Mouse (Mus musculus): ENCODE data around the gene Tomm20. TPM values are rescaled to one million over a fixed set of nuclear protein-coding genes. Genes with fewer than 3 reads are reported as not detected.
A peak's percentile ranks its signal among the peaks of the same experiment; 100 is the strongest.

Tomm20 gene
- total RNA-seq, 2 experiments from 2014 or later, result 66.9 to 87.0 TPM

DNA sequence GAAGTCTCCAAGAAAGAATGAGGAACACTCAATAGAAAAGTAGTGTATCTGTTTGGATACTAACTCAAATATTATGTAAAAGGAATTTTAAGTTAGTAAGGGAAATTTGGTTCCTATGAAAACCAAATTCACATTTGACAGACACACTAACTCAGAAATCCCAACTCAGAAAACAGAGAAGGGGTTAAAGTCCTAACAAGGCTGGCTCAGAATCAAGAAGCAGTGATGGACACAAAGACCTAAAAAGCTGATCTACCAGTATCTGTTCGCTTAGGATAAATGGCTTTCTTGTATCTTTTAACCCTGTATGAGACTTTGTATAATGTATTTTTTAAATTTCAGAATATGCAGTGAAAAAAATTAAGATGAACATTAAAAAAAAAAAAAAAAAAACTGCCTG lies 23.9 kb upstream of the Tomm20 start:
- DNase-seq, result no peak
- intact Hi-C loops (cut with DNase I), result no loop called here

DNA sequence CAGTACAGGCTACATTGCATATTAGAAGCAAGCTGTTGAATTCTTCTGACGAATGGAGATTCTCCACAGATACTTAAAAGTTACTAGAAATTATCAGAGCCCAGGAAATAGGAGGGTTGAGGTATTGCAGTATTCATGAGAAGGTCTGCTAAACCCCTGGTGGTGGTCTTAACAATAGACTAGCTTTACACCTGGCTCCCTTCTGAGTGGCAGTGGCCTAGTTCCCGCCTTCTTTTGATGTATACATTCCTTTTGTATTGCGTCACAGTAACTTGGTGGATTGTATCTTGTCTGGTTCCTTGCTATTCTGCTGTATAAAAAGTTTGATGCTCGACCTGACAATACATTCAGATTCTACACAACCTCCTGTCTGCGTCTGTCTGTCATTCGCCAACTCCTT lies 22.5 kb upstream of the Tomm20 start:
- intact Hi-C loops (cut with DNase I), result no loop called here
- DNase-seq, result no peak

- intact Hi-C loops (cut with DNase I), result no loop called here
- DNase-seq, result no peak
These were observed 19.6 kb upstream of the Tomm20 start for GRCm38 (mm10) chr8:126965246-126965645.

- DNase-seq, result no peak
- intact Hi-C loops (cut with DNase I), result no loop called here
These were observed 17.2 kb upstream of the Tomm20 start for GRCm38 (mm10) chr8:126962871-126963270.

GRCm38 (mm10) chr8:126961516-126961915 lies 15.9 kb upstream of the Tomm20 start:
- intact Hi-C loops (cut with DNase I), result no loop called here
- DNase-seq, result no peak

- DNase-seq, result no peak
- intact Hi-C loops (cut with DNase I), result no loop called here
These were observed 6.4 kb upstream of the Tomm20 start for GRCm38 (mm10) chr8:126951900-126952636.

DNA sequence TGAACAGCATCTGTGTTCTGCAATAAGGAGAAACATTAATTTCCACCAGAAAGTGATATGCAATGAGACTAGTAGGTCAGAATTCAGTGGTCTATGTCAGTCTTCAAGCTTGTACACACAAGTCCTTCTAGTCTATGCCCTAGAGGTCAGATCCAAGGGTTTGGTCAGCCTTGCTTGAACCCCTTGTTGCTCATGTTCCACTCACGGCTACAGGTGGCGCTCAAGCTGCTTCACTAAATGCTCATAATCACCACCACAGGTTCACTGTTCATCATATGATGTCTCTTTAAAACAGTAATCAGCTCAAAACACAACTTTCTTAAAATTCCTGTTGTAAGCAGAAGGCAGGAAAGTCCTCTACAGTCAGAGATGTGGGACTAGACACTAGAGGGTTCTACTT lies 3.9 kb upstream of the Tomm20 start:
- DNase-seq, result no peak
- intact Hi-C loops (cut with DNase I), result no loop called here

- intact Hi-C loops (cut with DNase I), result no loop called here
- DNase-seq, result no peak
These were observed 800 bp upstream of the Tomm20 start for GRCm38 (mm10) chr8:126946444-126946843.

GRCm38 (mm10) chr8:126944781-126945691 lies 608 bp downstream of the Tomm20 start:
- peak in 1 of 2 experiments; percentile 55 for DNase-seq
- intact Hi-C loops (cut with DNase I), result no loop called here

DNA sequence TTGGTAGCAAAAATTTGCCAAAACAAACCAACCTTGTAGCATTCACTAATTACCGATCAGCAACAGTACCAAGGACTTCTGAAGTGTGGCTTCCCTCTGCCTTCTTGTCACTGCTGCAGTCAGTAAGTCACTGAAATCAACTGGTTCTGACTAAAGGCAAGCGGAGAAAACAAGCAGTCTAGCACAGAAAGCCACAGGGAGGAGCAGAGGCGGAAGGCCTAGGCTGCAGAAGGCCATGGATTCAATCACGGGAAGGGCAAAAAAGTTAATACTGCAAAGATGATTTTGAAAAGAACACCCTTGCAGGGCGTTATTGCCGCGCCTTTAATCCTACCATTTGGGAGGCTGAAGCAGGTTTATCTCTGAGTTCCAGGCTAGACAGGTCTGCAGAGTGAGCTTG lies 2.1 kb downstream of the Tomm20 start:
- intact Hi-C loops (cut with DNase I), result no loop called here
- DNase-seq, result no peak

DNA sequence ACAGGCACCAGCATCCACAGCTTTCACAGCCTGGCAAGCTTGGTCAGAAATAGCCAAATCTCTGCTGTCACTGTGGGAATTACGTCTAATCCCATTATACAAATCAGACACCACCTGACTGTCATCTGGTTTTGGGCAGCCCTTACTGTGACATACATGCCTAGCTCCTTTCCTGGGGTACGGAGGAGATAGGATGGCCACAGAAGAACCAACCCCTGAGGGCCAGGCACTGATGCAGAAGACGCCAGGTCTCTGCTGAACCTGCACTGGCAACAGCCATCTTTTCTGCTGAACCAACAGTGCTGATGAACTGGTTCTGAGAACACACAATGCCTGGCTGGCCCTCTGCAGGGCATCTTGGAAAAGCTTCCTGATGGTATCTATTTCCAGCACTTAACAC lies 8.3 kb downstream of the Tomm20 start:
- intact Hi-C loops (cut with DNase I), result no loop called here
- no peak for DNase-seq

GRCm38 (mm10) chr8:126935932-126936331 lies 9.7 kb downstream of the Tomm20 start:
- DNase-seq, result peak in 1 of 2 experiments; percentile 31
- intact Hi-C loops (cut with DNase I), result no loop called here

DNA sequence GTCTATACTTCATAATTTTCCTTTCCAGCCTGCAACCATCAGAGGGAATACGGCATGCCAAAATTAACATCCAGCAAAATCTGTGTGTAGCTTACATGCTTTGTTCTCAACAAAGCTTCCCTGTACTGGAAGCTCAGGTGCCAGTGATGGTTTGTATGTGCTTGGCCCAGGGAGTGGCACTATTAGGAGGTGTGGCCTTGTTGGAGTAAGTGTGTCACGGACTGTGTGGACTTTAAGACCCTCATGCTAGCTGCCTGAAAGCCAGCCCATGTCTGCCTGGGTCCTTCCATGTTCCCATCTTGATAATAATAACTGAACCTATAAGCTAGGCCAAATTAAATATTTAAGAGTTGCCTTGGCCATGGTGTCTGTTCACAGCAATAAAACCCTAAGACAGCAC lies 10.3 kb downstream of the Tomm20 start:
- DNase-seq, result no peak
- intact Hi-C loops (cut with DNase I), result no loop called here

- no peak for DNase-seq
- intact Hi-C loops (cut with DNase I), result no loop called here
These were observed 13.0 kb downstream of the Tomm20 start for GRCm38 (mm10) chr8:126932656-126933055.

DNA sequence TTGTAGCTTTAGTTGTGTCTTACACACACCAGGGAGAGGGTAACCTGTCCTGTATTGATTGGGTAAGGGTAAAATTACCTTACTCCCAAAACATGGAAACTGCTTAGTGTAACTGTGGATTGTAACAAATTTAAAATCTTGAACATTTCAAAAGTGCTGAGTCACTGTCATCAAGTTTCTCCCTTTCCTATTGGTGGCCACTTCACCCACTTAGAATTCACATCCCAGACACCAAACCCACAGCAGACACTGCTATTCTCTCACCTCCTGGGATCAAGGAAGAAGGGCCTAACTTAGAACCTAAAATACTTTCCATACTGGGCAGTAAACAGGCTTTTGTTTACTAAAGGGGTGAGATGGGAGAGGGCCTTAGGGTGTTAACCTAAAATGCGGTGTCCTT lies 13.4 kb downstream of the Tomm20 start:
- intact Hi-C loops (cut with DNase I), result no loop called here
- DNase-seq, result no peak

DNA sequence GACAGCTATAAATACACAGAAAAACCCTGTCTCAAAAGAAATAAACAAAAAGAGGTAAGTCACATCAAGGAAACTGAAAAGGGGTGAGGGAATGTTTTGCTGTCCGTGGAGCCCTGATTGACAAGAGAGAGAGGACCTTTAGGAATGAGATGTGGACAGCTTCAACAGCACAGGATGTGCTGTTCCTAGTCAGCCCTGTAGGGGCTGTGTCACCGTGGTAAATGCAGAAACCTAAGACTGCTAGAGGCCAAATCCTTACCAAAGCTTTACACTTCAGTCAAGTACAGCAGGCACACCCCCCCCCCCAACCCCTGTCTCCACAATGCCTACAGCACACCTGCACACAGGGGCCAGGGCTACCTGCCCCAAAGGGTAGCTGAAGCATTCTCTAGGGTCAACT lies 13.9 kb downstream of the Tomm20 start:
- DNase-seq, result peak in 1 of 2 experiments; percentile 15
- intact Hi-C loops (cut with DNase I), result no loop called here

DNA sequence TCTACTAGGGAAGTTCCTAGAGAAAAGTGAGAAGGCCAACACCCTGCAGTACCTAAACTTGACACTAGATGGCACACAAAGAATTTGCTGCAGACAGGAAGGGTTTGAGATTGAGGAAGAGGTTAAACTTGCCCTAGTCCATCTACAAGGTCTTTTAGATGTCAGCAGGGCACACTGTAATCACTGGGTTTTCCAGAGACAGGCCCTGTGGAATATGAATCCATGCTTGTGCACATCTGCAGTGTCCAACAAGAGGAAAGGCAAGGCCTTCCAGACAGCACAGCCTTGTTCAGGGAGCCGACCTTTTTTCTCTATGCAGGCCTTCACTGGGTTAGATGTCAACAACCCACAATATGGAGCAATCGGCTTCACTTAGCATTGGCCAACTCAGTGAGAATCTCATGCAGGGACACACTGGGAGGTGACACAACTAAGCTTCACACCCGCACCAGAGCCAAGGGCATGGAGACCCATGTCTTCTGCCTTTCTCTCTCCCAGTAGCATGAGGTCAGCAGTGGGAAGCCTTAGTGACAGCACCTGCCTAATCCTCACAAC lies 16.0 kb downstream of the Tomm20 start:
- intact Hi-C loops (cut with DNase I), result loop anchor here (1.0 kb wide), 1 partner anchor 45 kb away; no protein-coding TSS in a partner anchor
- DNase-seq, result peak; percentile 63 to 85

DNA sequence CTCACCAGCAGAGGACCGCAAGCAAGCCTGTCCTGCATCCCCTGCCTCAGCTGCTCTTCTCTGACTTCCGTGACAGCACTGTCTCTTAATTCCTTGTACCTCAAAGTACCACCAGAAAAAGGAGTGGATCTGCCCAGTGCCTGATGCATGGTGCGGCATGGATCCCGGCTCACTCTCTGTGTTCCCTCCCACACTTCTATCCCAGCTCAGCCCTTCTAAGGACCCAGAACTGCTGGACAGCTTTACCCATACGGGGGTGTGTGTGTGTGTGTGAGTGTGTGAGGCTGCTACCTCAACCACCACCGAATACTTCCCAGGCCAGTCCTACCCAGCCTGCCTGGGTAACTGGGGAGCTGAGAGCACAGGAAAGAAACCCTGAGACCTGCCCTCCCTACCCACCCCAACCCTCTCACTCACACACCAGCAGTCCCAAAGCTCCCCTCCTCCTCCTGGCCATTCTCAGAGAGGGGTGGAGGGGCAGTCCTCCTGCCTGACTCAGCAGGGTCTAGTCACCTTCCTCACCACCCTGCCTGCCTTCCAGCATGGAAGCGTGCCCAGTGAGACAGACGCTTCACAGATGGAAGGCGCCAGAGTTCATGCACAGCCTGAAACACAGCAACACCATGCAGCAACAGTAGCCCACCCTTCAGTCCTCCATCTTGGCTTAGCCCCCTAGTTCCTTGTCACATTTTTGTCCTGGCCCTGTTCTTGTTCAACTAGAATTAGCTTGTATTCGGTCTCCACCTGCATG lies 16.7 kb downstream of the Tomm20 start:
- no peak for DNase-seq
- intact Hi-C loops (cut with DNase I), result loop anchor here (1.0 kb wide), 1 partner anchor 45 kb away; no protein-coding TSS in a partner anchor

DNA sequence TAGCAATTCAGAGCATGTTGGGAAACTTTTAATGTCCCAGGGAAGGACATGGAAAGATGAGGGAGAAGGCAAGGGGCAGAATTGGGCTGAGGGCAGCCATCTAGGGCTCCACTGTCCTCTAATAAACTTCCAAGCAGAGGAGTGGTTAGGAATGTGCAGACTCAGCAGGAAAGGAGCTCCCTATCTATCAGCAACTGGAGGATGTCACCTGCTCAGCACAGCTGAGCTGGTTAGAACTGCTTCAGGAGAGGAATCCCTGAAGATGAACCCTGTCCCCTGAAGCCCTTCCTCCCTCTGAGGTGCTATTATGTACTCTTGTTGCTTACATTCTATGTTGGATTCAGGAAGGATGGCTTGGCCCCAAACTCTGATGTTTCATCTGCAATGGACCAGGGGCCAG lies 17.6 kb downstream of the Tomm20 start:
- intact Hi-C loops (cut with DNase I), result no loop called here
- no peak for DNase-seq

DNA sequence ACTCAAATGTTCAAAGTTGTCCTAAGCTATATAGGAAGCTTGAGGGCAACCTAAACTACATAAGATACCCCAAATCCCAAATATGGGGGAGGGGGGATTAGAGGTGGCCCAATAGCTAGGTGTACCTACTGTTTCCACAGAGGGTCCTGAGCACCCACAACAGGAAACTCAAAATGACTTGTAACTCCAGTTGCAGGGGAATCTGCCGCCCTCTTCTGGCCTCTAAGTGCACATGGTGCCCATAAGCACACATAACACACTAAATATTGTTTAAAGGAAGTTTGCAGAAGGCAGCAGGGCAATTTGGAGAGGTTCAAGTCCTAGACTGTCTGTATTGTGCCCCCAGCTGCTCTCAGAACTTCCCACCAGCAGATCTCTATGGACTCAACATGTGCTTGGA lies 18.6 kb downstream of the Tomm20 start:
- intact Hi-C loops (cut with DNase I), result no loop called here

DNA sequence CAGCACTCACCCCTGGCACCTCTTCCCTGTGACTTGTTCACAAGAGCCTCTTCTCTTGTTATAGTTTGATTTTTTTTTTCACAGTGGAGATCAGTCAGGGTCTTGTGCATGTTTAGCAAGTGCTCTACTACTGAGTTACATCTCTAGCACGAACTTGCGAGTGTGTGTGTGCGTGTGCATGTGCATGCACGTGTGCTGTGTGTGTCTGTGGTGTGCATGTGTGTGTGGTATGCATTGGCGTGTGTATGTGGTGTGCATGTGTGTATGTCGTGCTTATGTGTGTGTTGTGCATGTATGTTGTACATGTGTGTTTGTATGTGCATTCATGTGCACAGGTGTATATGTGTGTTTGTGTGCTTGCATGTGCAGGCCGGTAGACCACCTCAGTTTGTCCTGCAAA lies 22.7 kb downstream of the Tomm20 start:
- intact Hi-C loops (cut with DNase I), result no loop called here
- DNase-seq, result no peak

More for the DNA sequence above, 18.6 kb downstream of the Tomm20 start:
- peak in 1 of 2 experiments; percentile 16 for DNase-seq

Data from heart, postnatal 14 days (tissue).